Mouse (Mus musculus): ENCODE data around the gene Hacd2. TPM values are rescaled to one million over a fixed set of nuclear protein-coding genes. Genes with fewer than 3 reads are reported as not detected.

The Hacd2 gene
- polyA plus RNA-seq, 1 experiment = 36.1 TPM

DNA sequence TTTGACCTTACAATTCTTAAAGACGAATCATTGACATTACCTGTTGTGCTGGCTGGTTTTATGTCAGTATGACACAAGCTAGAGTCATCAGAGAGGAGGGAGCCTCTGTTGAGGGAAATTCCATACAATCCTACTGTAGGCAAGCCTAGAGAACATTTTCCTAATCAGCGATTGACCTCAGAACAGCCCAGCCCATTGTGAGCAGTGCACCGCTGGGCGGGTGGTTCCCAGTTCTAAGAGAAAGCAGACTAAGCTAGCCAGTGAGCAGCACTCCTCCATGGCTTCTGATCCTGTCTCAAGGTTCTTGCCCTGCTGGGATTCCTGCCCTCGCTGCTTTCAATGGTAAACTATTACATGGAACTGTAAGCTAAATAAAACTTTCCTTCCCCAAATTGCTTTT, 17.9 kb upstream of the Hacd2 start:
- no peak overlapping the region for H3K4me2 ChIP-seq (ENCODE audit: low read depth)
- H3K79me2 ChIP-seq (ENCODE audit: control insufficient read depth, insufficient read depth) = no peaks in the 10 kb centered on the region
- H3K27me3 ChIP-seq (ENCODE audit: control insufficient read depth, insufficient read depth, insufficient read length) = peaks cover 9% of the 10 kb centered on the region
- no peak overlapping the region for H3K4me3 ChIP-seq
- no peaks in the 10 kb centered on the region for H3K36me3 ChIP-seq (ENCODE audit: control insufficient read depth, insufficient read depth)
- no peak overlapping the region for H3ac ChIP-seq (ENCODE audit: control insufficient read depth, insufficient read length)
- TF ChIP-seq TCF3 (IDR thresholded peaks at IDR 0.05; ENCODE audit: insufficient read length, low read depth) (no peak), MYOG (IDR thresholded peaks at IDR 0.05; ENCODE audit: control insufficient read depth in 1 of 3, insufficient read depth in 1 of 3, insufficient read length in 2 of 3, low read depth in 2 of 3) (no peak), SRF (IDR thresholded peaks at IDR 0.05; ENCODE audit: control insufficient read depth, insufficient read length, low read depth) (no peak), POLR2AphosphoS2 (IDR thresholded peaks at IDR 0.05; ENCODE audit: insufficient read length, low read depth) (no peak), REST (IDR thresholded peaks at IDR 0.05; ENCODE audit: insufficient read depth, insufficient read length) (no peak), MYOD1 (IDR thresholded peaks at IDR 0.05; ENCODE audit: control insufficient read depth in 1 of 3, insufficient read length in 2 of 3, low read depth in 2 of 3) (no peak), POLR2A (IDR thresholded peaks at IDR 0.05; ENCODE audit: insufficient read length, low read depth) (no peak), TCF12 (IDR thresholded peaks at IDR 0.05; ENCODE audit: insufficient read depth, poor library complexity, severe bottlenecking) (no peak), CEBPB (IDR thresholded peaks at IDR 0.05; ENCODE audit: insufficient read depth, poor library complexity, severe bottlenecking) (no peak), E2F4 (IDR thresholded peaks at IDR 0.05; ENCODE audit: insufficient read depth) (no peak), MAX (IDR thresholded peaks at IDR 0.05; ENCODE audit: low read depth) (no peak), USF1 (IDR thresholded peaks at IDR 0.05; ENCODE audit: low read depth) (no peak)

- Histone ChIP-seq H3K27me3 (ENCODE audit: control insufficient read depth, insufficient read depth, insufficient read length) (peaks cover 11% of the 10 kb centered on the region), H3K4me2 (ENCODE audit: low read depth) (no peak overlapping the region), H3K79me2 (ENCODE audit: control insufficient read depth, insufficient read depth) (no peaks in the 10 kb centered on the region), H3K4me3 (no peak overlapping the region), H3K36me3 (ENCODE audit: control insufficient read depth, insufficient read depth) (no peaks in the 10 kb centered on the region), H3ac (ENCODE audit: control insufficient read depth, insufficient read length) (no peak overlapping the region)
- TF ChIP-seq MYOG (IDR thresholded peaks at IDR 0.05; ENCODE audit: control insufficient read depth in 1 of 3, insufficient read depth in 1 of 3, insufficient read length in 2 of 3, low read depth in 2 of 3) = no peak
- no peak for TF ChIP-seq TCF3 (IDR thresholded peaks at IDR 0.05; ENCODE audit: insufficient read length, low read depth)
- no peak for TF ChIP-seq CEBPB (IDR thresholded peaks at IDR 0.05; ENCODE audit: insufficient read depth, poor library complexity, severe bottlenecking)
- no peak for TF ChIP-seq USF1 (IDR thresholded peaks at IDR 0.05; ENCODE audit: low read depth)
- no peak for TF ChIP-seq REST (IDR thresholded peaks at IDR 0.05; ENCODE audit: insufficient read depth, insufficient read length)
- TF ChIP-seq E2F4 (IDR thresholded peaks at IDR 0.05; ENCODE audit: insufficient read depth) = no peak
- no peak for TF ChIP-seq MYOD1 (IDR thresholded peaks at IDR 0.05; ENCODE audit: control insufficient read depth in 1 of 3, insufficient read length in 2 of 3, low read depth in 2 of 3)
- TF ChIP-seq SRF (IDR thresholded peaks at IDR 0.05; ENCODE audit: control insufficient read depth, insufficient read length, low read depth) = no peak
- no peak for TF ChIP-seq MAX (IDR thresholded peaks at IDR 0.05; ENCODE audit: low read depth)
- no peak for TF ChIP-seq TCF12 (IDR thresholded peaks at IDR 0.05; ENCODE audit: insufficient read depth, poor library complexity, severe bottlenecking)
- TF ChIP-seq POLR2AphosphoS2 (IDR thresholded peaks at IDR 0.05; ENCODE audit: insufficient read length, low read depth) = no peak
- no peak for TF ChIP-seq POLR2A (IDR thresholded peaks at IDR 0.05; ENCODE audit: insufficient read length, low read depth)
Observed at GRCm38 (mm10) chr16:35004756-35005155, 17.5 kb upstream of the Hacd2 start.

GRCm38 (mm10) chr16:35006251-35006650, 16.0 kb upstream of the Hacd2 start:
- H3ac ChIP-seq (ENCODE audit: control insufficient read depth, insufficient read length) = no peak overlapping the region
- H3K36me3 ChIP-seq (ENCODE audit: control insufficient read depth, insufficient read depth) = no peaks in the 10 kb centered on the region
- H3K4me2 ChIP-seq (ENCODE audit: low read depth) = no peak overlapping the region
- peaks cover 11% of the 10 kb centered on the region for H3K27me3 ChIP-seq (ENCODE audit: control insufficient read depth, insufficient read depth, insufficient read length)
- no peak for TF ChIP-seq MYOD1 (IDR thresholded peaks at IDR 0.05; ENCODE audit: control insufficient read depth in 1 of 3, insufficient read length in 2 of 3, low read depth in 2 of 3)
- TF ChIP-seq POLR2A (IDR thresholded peaks at IDR 0.05; ENCODE audit: insufficient read length, low read depth) = no peak
- TF ChIP-seq TCF3 (IDR thresholded peaks at IDR 0.05; ENCODE audit: insufficient read length, low read depth) = no peak
- TF ChIP-seq TCF12 (IDR thresholded peaks at IDR 0.05; ENCODE audit: insufficient read depth, poor library complexity, severe bottlenecking) = no peak
- no peak for TF ChIP-seq POLR2AphosphoS2 (IDR thresholded peaks at IDR 0.05; ENCODE audit: insufficient read length, low read depth)
- no peak for TF ChIP-seq CEBPB (IDR thresholded peaks at IDR 0.05; ENCODE audit: insufficient read depth, poor library complexity, severe bottlenecking)
- no peak for TF ChIP-seq E2F4 (IDR thresholded peaks at IDR 0.05; ENCODE audit: insufficient read depth)
- no peak for TF ChIP-seq REST (IDR thresholded peaks at IDR 0.05; ENCODE audit: insufficient read depth, insufficient read length)
- no peak for TF ChIP-seq SRF (IDR thresholded peaks at IDR 0.05; ENCODE audit: control insufficient read depth, insufficient read length, low read depth)
- TF ChIP-seq USF1 (IDR thresholded peaks at IDR 0.05; ENCODE audit: low read depth) = no peak
- no peak for TF ChIP-seq MYOG (IDR thresholded peaks at IDR 0.05; ENCODE audit: control insufficient read depth in 1 of 3, insufficient read depth in 1 of 3, insufficient read length in 2 of 3, low read depth in 2 of 3)
- no peak for TF ChIP-seq MAX (IDR thresholded peaks at IDR 0.05; ENCODE audit: low read depth)
- no peak overlapping the region for H3K4me3 ChIP-seq
- H3K79me2 ChIP-seq (ENCODE audit: control insufficient read depth, insufficient read depth) = no peaks in the 10 kb centered on the region

DNA sequence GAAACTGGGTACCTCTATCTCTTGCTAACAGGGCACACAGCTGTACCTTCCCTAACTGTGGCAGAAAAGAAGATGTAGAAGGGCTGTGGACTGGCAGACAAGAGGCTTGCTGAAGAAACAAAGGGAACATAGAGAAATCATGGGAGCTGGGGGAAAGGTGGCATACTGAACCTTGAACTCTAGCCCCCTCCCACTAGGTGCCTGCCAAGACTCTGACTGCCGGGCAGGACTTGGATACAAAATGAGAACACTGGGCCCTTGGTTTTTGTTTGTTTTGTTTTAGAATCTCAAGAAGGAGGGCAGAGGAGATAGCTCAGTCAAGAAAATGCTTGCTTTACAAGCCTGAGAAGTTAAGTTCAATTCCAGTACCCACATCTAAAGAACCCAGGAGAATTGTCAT, 14.9 kb upstream of the Hacd2 start:
- Histone ChIP-seq H3K79me2 (ENCODE audit: control insufficient read depth, insufficient read depth) (no peaks in the 10 kb centered on the region), H3K27me3 (ENCODE audit: control insufficient read depth, insufficient read depth, insufficient read length) (peaks cover 11% of the 10 kb centered on the region), H3ac (ENCODE audit: control insufficient read depth, insufficient read length) (no peak overlapping the region), H3K4me3 (no peak overlapping the region), H3K4me2 (ENCODE audit: low read depth) (no peak overlapping the region), H3K36me3 (ENCODE audit: control insufficient read depth, insufficient read depth) (no peaks in the 10 kb centered on the region)
- no peak for TF ChIP-seq REST (IDR thresholded peaks at IDR 0.05; ENCODE audit: insufficient read depth, insufficient read length)
- TF ChIP-seq TCF3 (IDR thresholded peaks at IDR 0.05; ENCODE audit: insufficient read length, low read depth) = no peak
- no peak for TF ChIP-seq CEBPB (IDR thresholded peaks at IDR 0.05; ENCODE audit: insufficient read depth, poor library complexity, severe bottlenecking)
- TF ChIP-seq USF1 (IDR thresholded peaks at IDR 0.05; ENCODE audit: low read depth) = no peak
- no peak for TF ChIP-seq POLR2A (IDR thresholded peaks at IDR 0.05; ENCODE audit: insufficient read length, low read depth)
- no peak for TF ChIP-seq MYOD1 (IDR thresholded peaks at IDR 0.05; ENCODE audit: control insufficient read depth in 1 of 3, insufficient read length in 2 of 3, low read depth in 2 of 3)
- TF ChIP-seq SRF (IDR thresholded peaks at IDR 0.05; ENCODE audit: control insufficient read depth, insufficient read length, low read depth) = no peak
